Mouse (Mus musculus): ENCODE results near the gene Prr19.

GRCm38 (mm10) chr7:25301063-25301462, at the start of gene Prr19:
- TF ChIP-seq POLR2A (IDR thresholded peaks at IDR 0.05; ENCODE audit: extremely low read depth, insufficient read depth, low read length) (no peak), CTCF (IDR thresholded peaks at IDR 0.05; ENCODE audit: low read depth, low read length) (no peak)
